Mouse (Mus musculus): ENCODE measurements around the gene Asb6.

DNA sequence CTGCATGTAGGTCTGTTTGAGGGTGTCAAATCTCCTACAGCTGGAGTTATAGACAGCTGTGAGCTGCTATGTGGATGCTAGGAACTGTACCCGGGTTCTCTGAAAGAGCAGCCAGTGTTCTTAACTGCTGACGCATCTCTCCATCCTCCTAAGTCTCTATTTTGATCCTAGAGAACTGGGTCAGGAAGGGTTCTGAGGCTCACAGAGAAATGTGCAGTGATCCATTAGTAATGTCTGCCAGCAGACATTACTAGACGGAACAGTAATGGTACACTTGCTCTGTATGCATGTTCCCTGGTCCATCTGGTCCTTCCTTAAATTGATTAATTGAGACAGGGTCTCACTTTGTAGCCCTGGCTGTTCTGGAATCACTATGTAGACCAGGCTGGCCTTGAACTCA, 30.7 kb downstream of the Asb6 start:
- TF ChIP-seq POLR2A (IDR thresholded peaks at IDR 0.05; ENCODE audit: low read depth, low read length) (no peak), CTCF (IDR thresholded peaks at IDR 0.05; ENCODE audit: extremely low read depth, insufficient read length, insufficient replicate concordance, low read depth, low read length) (no peak)

All from small intestine, adult 2 months (tissue).